Mouse (Mus musculus) brain, embryonic 14.5 days (tissue): Measurements from ENCODE around the gene Cd163.

Experiments
- CTCF ChIP-seq: fragments of 200-500 bp; IDR thresholded peaks from 2 replicates; pipeline ENCODE4 v1.5.1; 2012; ENCODE audit warnings: inconsistent platforms, mild to moderate bottlenecking, moderate library complexity, borderline replicate concordance; ENCODE audit not compliant: insufficient read depth, insufficient read length; ENCODE audit errors: extremely low read depth
- POLR2A ChIP-seq: fragments of 200-500 bp; IDR thresholded peaks from 2 replicates; pipeline ENCODE4 v1.6.1; 2012; ENCODE audit warnings: mild to moderate bottlenecking, inconsistent platforms, borderline replicate concordance; ENCODE audit not compliant: poor library complexity, insufficient read depth, insufficient read length, severe bottlenecking; ENCODE audit errors: extremely low read depth

- no peak for TF ChIP-seq POLR2A
- TF ChIP-seq CTCF = no peak
Measured at GRCm38 (mm10) chr6:124277641-124278040, 26.8 kb upstream of the Cd163 start.
